Mouse (Mus musculus): ENCODE measurements around the gene Eef1b2.

- TF ChIP-seq CTCF (IDR thresholded peaks at IDR 0.05; ENCODE audit: low read depth), result no peak
- TF ChIP-seq EP300 (IDR thresholded peaks at IDR 0.05; ENCODE audit: low read depth), result no peak
These were observed 38.7 kb upstream of the Eef1b2 start for GRCm38 (mm10) chr1:63137971-63138370.
